Mouse (Mus musculus) kidney, adult 8-10 months (tissue): Measurements from ENCODE around the gene Srarp.
A peak's percentile ranks its signal among the peaks of the same experiment; 100 is the strongest.

Experiments
- DNase-seq, 2 experiments: peaks; one replicate each; pipeline ENCODE4 v3.0.0; 2022

Gene Srarp

GRCm38 (mm10) chr4:141387093-141387784, 48.7 kb downstream of the Srarp start:
- DNase-seq, result peak; percentile 75 to 91

GRCm38 (mm10) chr4:141386150-141386549, 49.8 kb downstream of the Srarp start:
- no peak for DNase-seq

- DNase-seq, result peak; percentile 51 to 64
Measured at GRCm38 (mm10) chr4:141385275-141385674, 50.6 kb downstream of the Srarp start.
